ENCODE assay signal across 14 mouse cellular contexts in genomic region chr8:109280540-109280939, GRCm38 (mm10).
DNase-seq lines count a peak whose midpoint lies in the region; ATAC-seq and TF ChIP-seq lines count a peak whose summit lies in the region.
"Had no signal": no experiment of that assay in that cellular context is flagged by ENCODE, and none has a peak within 500 bp of the region (broad histone marks: within the 10 kb centered on the region; RNA-seq: fewer than 3 reads in every experiment).

No protein-coding gene starts in this region.

- TF ChIP-seq CTCF in liver, adult 2 months (IDR thresholded peaks at IDR 0.05; ENCODE audit: low read depth, low read length): no peak
- no peak for TF ChIP-seq CTCF in stomach, postnatal 0 days (IDR thresholded peaks at IDR 0.05; ENCODE audit: low read depth)

- ATAC-seq in liver, embryonic 12.5 days: no peak
- ATAC-seq in midbrain, embryonic 13.5 days: 0 out of 2 replicates have a peak, but pooled peaks have one; percentile 3
- no peak for ATAC-seq in intestine, embryonic 16.5 days
- ATAC-seq in stomach, postnatal 0 days (ENCODE audit: low FRiP score, low TSS enrichment): no peak

- H3K9me3 ChIP-seq in liver, embryonic 12.5 days (replicated peaks): no peaks in the 10 kb centered on the region
- no peaks in the 10 kb centered on the region for H3K9me3 ChIP-seq in midbrain, embryonic 13.5 days
- H3K9me3 ChIP-seq in intestine, embryonic 16.5 days (ENCODE audit: control insufficient read depth, low read length): no peaks in the 10 kb centered on the region
- no peaks in the 10 kb centered on the region for H3K9me3 ChIP-seq in stomach, postnatal 0 days (ENCODE audit: control insufficient read depth, low read length)
- H3K9me3 ChIP-seq: kidney, embryonic 15.5 days; limb, embryonic 12.5 days had no signal

- TF ChIP-seq EP300 in stomach, postnatal 0 days (optimal IDR thresholded peaks at IDR 0.05): no peak

- H3K27me3 ChIP-seq in liver, adult 2 months (ENCODE audit: control insufficient read depth, insufficient read depth, low read length): no peaks in the 10 kb centered on the region
- H3K27me3 ChIP-seq in liver, embryonic 12.5 days (replicated peaks): no peaks in the 10 kb centered on the region
- H3K27me3 ChIP-seq in midbrain, embryonic 13.5 days: no peaks in the 10 kb centered on the region
- H3K27me3 ChIP-seq in intestine, embryonic 16.5 days (replicated peaks; ENCODE audit: control insufficient read depth, insufficient read depth, low read length): no peaks in the 10 kb centered on the region
- no peaks in the 10 kb centered on the region for H3K27me3 ChIP-seq in stomach, postnatal 0 days (ENCODE audit: control insufficient read depth, insufficient read depth, low read length)
- H3K27me3 ChIP-seq: kidney, embryonic 15.5 days; limb, embryonic 12.5 days had no signal

- TF ChIP-seq POLR2A in liver, adult 2 months (IDR thresholded peaks at IDR 0.05; ENCODE audit: extremely low read depth, insufficient read depth, low read length): no peak

- H3K79me2 ChIP-seq in liver, adult 2 months (ENCODE audit: control insufficient read depth, insufficient read depth, low read length): no peaks in the 10 kb centered on the region

- WGBS in liver, adult 2 months: 83% methylated on average over 2 of the region's 2 CpGs
- WGBS in liver, embryonic 12.5 days (ENCODE audit: insufficient replicate concordance): 58% methylated on average over 2 of the region's 2 CpGs
- 78% methylated on average over 2 of the region's 2 CpGs for WGBS in midbrain, embryonic 13.5 days
- WGBS in intestine, embryonic 16.5 days: 76% methylated on average over 2 of the region's 2 CpGs
- WGBS in stomach, postnatal 0 days: 78% methylated on average over 2 of the region's 2 CpGs

- no peaks in the 10 kb centered on the region for H3K4me1 ChIP-seq in liver, adult 2 months (ENCODE audit: control insufficient read depth, insufficient read depth, low read length)
- H3K4me1 ChIP-seq in liver, embryonic 12.5 days: no peaks in the 10 kb centered on the region
- H3K4me1 ChIP-seq in midbrain, embryonic 13.5 days (replicated peaks): 0 out of 2 replicates have a peak, but pooled peaks cover 3% of the 10 kb centered on the region
- H3K4me1 ChIP-seq in intestine, embryonic 16.5 days (ENCODE audit: control insufficient read depth, insufficient read depth, low read length): no peaks in the 10 kb centered on the region
- H3K4me1 ChIP-seq in stomach, postnatal 0 days (replicated peaks; ENCODE audit: control insufficient read depth, insufficient read depth): no peaks in the 10 kb centered on the region
- H3K4me1 ChIP-seq: kidney, embryonic 15.5 days; limb, embryonic 12.5 days had no signal

- H3K27ac ChIP-seq in liver, adult 2 months (replicated peaks; ENCODE audit: insufficient read depth, low read depth, low read length): no peak overlapping the region
- no peak overlapping the region for H3K27ac ChIP-seq in liver, embryonic 12.5 days
- no peak overlapping the region for H3K27ac ChIP-seq in midbrain, embryonic 13.5 days
- no peak overlapping the region for H3K27ac ChIP-seq in intestine, embryonic 16.5 days (ENCODE audit: low read length)
- H3K27ac ChIP-seq in stomach, postnatal 0 days (replicated peaks): no peak overlapping the region
- H3K27ac ChIP-seq: heart, adult 2 months; kidney, embryonic 15.5 days; limb, embryonic 12.5 days had no signal

- H3K9ac ChIP-seq in liver, adult 2 months (ENCODE audit: low read depth, low read length): no peak overlapping the region
- H3K9ac ChIP-seq in liver, embryonic 12.5 days: no peak overlapping the region
- H3K9ac ChIP-seq in midbrain, embryonic 13.5 days (replicated peaks): no peak overlapping the region
- no peak overlapping the region for H3K9ac ChIP-seq in intestine, embryonic 16.5 days (ENCODE audit: low read depth, low read length)
- no peak overlapping the region for H3K9ac ChIP-seq in stomach, postnatal 0 days (ENCODE audit: low read length)
- H3K9ac ChIP-seq: kidney, embryonic 15.5 days; limb, embryonic 12.5 days had no signal

- DNase-seq in adrenal gland, adult 2 months: peak; percentile 1
- no peak for DNase-seq in adrenal gland, adult 8-10 months
- peak; percentile 2 for DNase-seq in liver, adult 2 months (ENCODE audit: extremely low read depth, low read depth, low spot score)
- peak; percentile 58 for DNase-seq in ZHBTc4 (ENCODE audit: low read depth, low spot score)
- DNase-seq in stomach, postnatal 0 days (ENCODE audit: low spot score): no peak
- DNase-seq: cerebellum, adult 9-11 months; heart, adult 2 months; heart, postnatal 4 days; thymus, adult 18-20 months had no signal

- H3K4me2 ChIP-seq in liver, embryonic 12.5 days: no peak overlapping the region
- H3K4me2 ChIP-seq in midbrain, embryonic 13.5 days (replicated peaks): no peak overlapping the region
- no peak overlapping the region for H3K4me2 ChIP-seq in intestine, embryonic 16.5 days (ENCODE audit: low read depth, low read length)
- H3K4me2 ChIP-seq in stomach, postnatal 0 days (replicated peaks; ENCODE audit: low read depth): no peak overlapping the region
- H3K4me2 ChIP-seq: kidney, embryonic 15.5 days; limb, embryonic 12.5 days had no signal

- no peaks in the 10 kb centered on the region for H3K36me3 ChIP-seq in liver, adult 2 months (ENCODE audit: control insufficient read depth, insufficient read depth, low read length)
- no peaks in the 10 kb centered on the region for H3K36me3 ChIP-seq in liver, embryonic 12.5 days
- H3K36me3 ChIP-seq in midbrain, embryonic 13.5 days: no peaks in the 10 kb centered on the region
- H3K36me3 ChIP-seq in intestine, embryonic 16.5 days (ENCODE audit: control insufficient read depth, insufficient read depth, low read length): no peaks in the 10 kb centered on the region
- no peaks in the 10 kb centered on the region for H3K36me3 ChIP-seq in stomach, postnatal 0 days (ENCODE audit: control insufficient read depth, insufficient read depth, low read length)
- H3K36me3 ChIP-seq: kidney, embryonic 15.5 days; limb, embryonic 12.5 days had no signal

- H3K4me3 ChIP-seq in liver, adult 2 months (ENCODE audit: insufficient read depth, low read depth, low read length): no peak overlapping the region
- no peak overlapping the region for H3K4me3 ChIP-seq in liver, embryonic 12.5 days
- H3K4me3 ChIP-seq in midbrain, embryonic 13.5 days (replicated peaks): no peak overlapping the region
- no peak overlapping the region for H3K4me3 ChIP-seq in intestine, embryonic 16.5 days (ENCODE audit: low read length)
- no peak overlapping the region for H3K4me3 ChIP-seq in stomach, postnatal 0 days (ENCODE audit: low read depth, low read length)
- H3K4me3 ChIP-seq: heart, adult 2 months; kidney, embryonic 15.5 days; limb, embryonic 12.5 days had no signal

Comparison
In these comparisons a context has a peak if more than half of its experiments do, and no peak if none do; other contexts are left out.
1. DNase-seq: peak in adrenal gland, adult 2 months (single experiment), liver, adult 2 months (single experiment) and ZHBTc4 (single experiment); none in adrenal gland, adult 8-10 months (single experiment) and stomach, postnatal 0 days (single experiment).